Mouse (Mus musculus): ENCODE measurements around the gene Cdh1. TPM values are rescaled to one million over a fixed set of nuclear protein-coding genes. Genes with fewer than 3 reads are reported as not detected.

The Cdh1 gene
- total RNA-seq, 1 experiment, result 254 TPM

GRCm38 (mm10) chr8:106674894-106675293, 71.7 kb downstream of the Cdh1 start:
- Histone ChIP-seq H3K9me3 (ENCODE audit: control insufficient read depth, insufficient read depth, low read depth, low read length) (no peaks in the 10 kb centered on the region), H3K9ac (ENCODE audit: insufficient read depth, low read depth, low read length, poor library complexity, severe bottlenecking) (peak overlapping the region; percentile 30; the same call in 1 of the 2 replicates), H3K4me1 (ENCODE audit: control insufficient read depth in 2 of 2, insufficient read depth in 2 of 2, low read length in 2 of 2, poor library complexity in 1 of 2) (no peaks in the 10 kb centered on the region), H3K27ac (ENCODE audit: insufficient read depth, low read depth, low read length, poor library complexity, severe bottlenecking) (peak overlapping the region; percentile 60; the same call in 1 of the 2 replicates), H3K36me3 (ENCODE audit: control insufficient read depth, insufficient read depth, low read length, poor library complexity, severe bottlenecking) (peaks cover 6% of the 10 kb centered on the region; the same call in 1 of the 2 replicates), H3K4me3 (ENCODE audit: insufficient read depth in 1 of 2, low read depth in 1 of 2, low read length in 2 of 2, poor library complexity in 1 of 2, severe bottlenecking in 1 of 2) (peak overlapping the region; percentile 20 to 30; a peak in 3 of 4 replicates)
- in situ Hi-C loops (cut with MboI; ENCODE audit: low sequenced_read_pairs in 2 of 2, unreplicated experiment in 2 of 2), result loop anchor here in 1 of 2 experiments (25.0 kb wide), 1 partner anchor 263 kb away; the partner anchor contains the start of gene Zfp90
- peak; percentile 86 for DNase-seq (ENCODE audit: low read depth, low spot score)
- TF ChIP-seq HCFC1 (IDR thresholded peaks at IDR 0.05; ENCODE audit: borderline replicate concordance, insufficient read depth, low read length), result 0 out of 2 replicates have a peak, but pooled peaks have one; percentile 50
- TF ChIP-seq CHD2 (IDR thresholded peaks at IDR 0.05; ENCODE audit: low read depth, low read length), result 0 out of 2 replicates have a peak, but pooled peaks have one; percentile 21
- TF ChIP-seq ZC3H11A (IDR thresholded peaks at IDR 0.05; ENCODE audit: borderline replicate concordance, low read depth, low read length), result no peak

DNA sequence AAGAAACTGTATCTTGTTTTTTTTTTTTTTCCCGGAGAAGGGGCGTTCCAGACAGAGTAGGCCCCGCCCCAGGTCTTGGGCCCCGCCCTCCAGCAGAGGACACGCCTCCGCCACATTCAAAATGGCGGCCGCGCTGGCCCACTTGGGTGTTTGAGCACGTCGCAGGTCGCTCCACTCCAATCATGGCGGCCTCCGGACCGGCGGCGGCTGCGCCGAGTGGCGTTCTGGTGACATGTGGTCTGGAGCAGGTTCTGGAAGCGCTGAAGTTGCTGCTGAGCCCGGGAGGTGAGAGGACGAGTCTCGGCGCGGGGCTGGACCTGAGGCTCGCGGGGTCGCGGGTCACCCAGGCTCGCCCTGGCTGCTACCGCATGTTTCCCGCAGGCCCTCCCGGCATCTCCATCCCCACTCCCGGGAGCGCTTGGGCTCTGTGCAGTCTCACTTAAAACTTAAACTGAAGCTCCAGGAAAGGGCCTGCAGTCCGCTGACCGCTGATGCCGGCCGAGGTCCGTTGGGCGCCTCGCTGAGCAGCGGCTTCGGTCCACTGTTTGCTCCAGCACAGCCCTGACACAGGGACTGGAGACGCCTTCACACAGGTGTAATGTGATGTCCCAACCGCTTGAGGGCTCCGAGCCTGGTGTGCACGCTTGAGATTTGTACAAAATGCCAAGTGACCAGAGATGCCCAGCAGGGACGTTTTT, 80.0 kb downstream of the Cdh1 start, which contains the start of gene Tango6:
Gene Tango6, plus strand, starts transcription at position 98 of the 698 bp plus-strand sequence.
- in situ Hi-C loops (cut with MboI; ENCODE audit: low sequenced_read_pairs in 2 of 2, unreplicated experiment in 2 of 2), result no loop called here
- H3K27ac ChIP-seq (ENCODE audit: insufficient read depth, low read depth, low read length, poor library complexity, severe bottlenecking), result peak within 1 kb of the TSS; percentile 68
- peak; percentile 75 for DNase-seq (ENCODE audit: low read depth, low spot score)
- peak within 1 kb of the TSS; percentile 97 to 99 for H3K4me3 ChIP-seq (ENCODE audit: insufficient read depth in 1 of 2, low read depth in 1 of 2, low read length in 2 of 2, poor library complexity in 1 of 2, severe bottlenecking in 1 of 2)
- H3K9ac ChIP-seq (ENCODE audit: insufficient read depth, low read depth, low read length, poor library complexity, severe bottlenecking), result peak within 1 kb of the TSS; percentile 98
- H3K9me3 ChIP-seq (ENCODE audit: control insufficient read depth, insufficient read depth, low read depth, low read length), result no peaks in the 10 kb centered on the region
- H3K4me1 ChIP-seq (ENCODE audit: control insufficient read depth in 2 of 2, insufficient read depth in 2 of 2, low read length in 2 of 2, poor library complexity in 1 of 2), result no peaks in the 10 kb centered on the region
- TF ChIP-seq MAFK (IDR thresholded peaks at IDR 0.05; ENCODE audit: insufficient read depth, low read depth, low read length) (no peak), ZC3H11A (IDR thresholded peaks at IDR 0.05; ENCODE audit: borderline replicate concordance, low read depth, low read length) (0 out of 2 replicates have a peak, but pooled peaks have one; percentile 2), ZNF384 (IDR thresholded peaks at IDR 0.05; ENCODE audit: low read depth, low read length) (peak; percentile 97), HCFC1 (IDR thresholded peaks at IDR 0.05; ENCODE audit: borderline replicate concordance, insufficient read depth, low read length) (peak; percentile 57; the same call in 1 of the 2 replicates), CHD2 (IDR thresholded peaks at IDR 0.05; ENCODE audit: low read depth, low read length) (no peak)
- H3K36me3 ChIP-seq (ENCODE audit: control insufficient read depth, insufficient read depth, low read length, poor library complexity, severe bottlenecking), result no peaks in the 10 kb centered on the region

DNA sequence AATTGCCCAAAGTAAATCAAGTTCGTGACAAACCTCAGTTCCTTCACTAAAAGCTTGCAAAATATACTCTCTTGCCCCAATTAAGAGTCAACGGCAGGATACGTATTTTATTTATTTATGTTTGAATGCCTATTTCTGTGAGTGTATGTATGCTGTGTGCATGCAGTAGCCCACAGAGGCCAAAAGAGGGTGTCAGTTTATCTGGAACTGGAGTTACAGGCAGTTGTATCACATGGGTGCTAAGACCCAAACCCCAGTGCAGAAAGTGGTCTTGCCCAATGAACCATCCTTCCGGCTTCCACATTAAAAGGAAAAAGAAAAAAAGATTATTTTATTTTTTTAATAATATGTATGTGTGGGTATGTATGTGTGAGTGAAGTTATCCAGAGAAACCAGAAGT, 81.2 kb downstream of the Cdh1 start:
- Histone ChIP-seq H3K9ac (ENCODE audit: insufficient read depth, low read depth, low read length, poor library complexity, severe bottlenecking) (no peak overlapping the region), H3K9me3 (ENCODE audit: control insufficient read depth, insufficient read depth, low read depth, low read length) (no peaks in the 10 kb centered on the region), H3K36me3 (ENCODE audit: control insufficient read depth, insufficient read depth, low read length, poor library complexity, severe bottlenecking) (peaks cover 5% of the 10 kb centered on the region), H3K27ac (ENCODE audit: insufficient read depth, low read depth, low read length, poor library complexity, severe bottlenecking) (no peak overlapping the region), H3K4me3 (ENCODE audit: insufficient read depth in 1 of 2, low read depth in 1 of 2, low read length in 2 of 2, poor library complexity in 1 of 2, severe bottlenecking in 1 of 2) (no peak overlapping the region), H3K4me1 (ENCODE audit: control insufficient read depth in 2 of 2, insufficient read depth in 2 of 2, low read length in 2 of 2, poor library complexity in 1 of 2) (no peaks in the 10 kb centered on the region)
- TF ChIP-seq ZNF384 (IDR thresholded peaks at IDR 0.05; ENCODE audit: low read depth, low read length), result no peak
- TF ChIP-seq CHD2 (IDR thresholded peaks at IDR 0.05; ENCODE audit: low read depth, low read length), result no peak
- no peak for TF ChIP-seq HCFC1 (IDR thresholded peaks at IDR 0.05; ENCODE audit: borderline replicate concordance, insufficient read depth, low read length)
- TF ChIP-seq ZC3H11A (IDR thresholded peaks at IDR 0.05; ENCODE audit: borderline replicate concordance, low read depth, low read length), result no peak
- TF ChIP-seq MAFK (IDR thresholded peaks at IDR 0.05; ENCODE audit: insufficient read depth, low read depth, low read length), result no peak
- in situ Hi-C loops (cut with MboI; ENCODE audit: low sequenced_read_pairs in 2 of 2, unreplicated experiment in 2 of 2), result no loop called here
- no peak for DNase-seq (ENCODE audit: low read depth, low spot score)

- DNase-seq (ENCODE audit: low read depth, low spot score), result no peak
- no peaks in the 10 kb centered on the region for H3K9me3 ChIP-seq (ENCODE audit: control insufficient read depth, insufficient read depth, low read depth, low read length)
- no peak overlapping the region for H3K27ac ChIP-seq (ENCODE audit: insufficient read depth, low read depth, low read length, poor library complexity, severe bottlenecking)
- peaks cover 0 to 2% of the 10 kb centered on the region in 2 experiments; a peak in 1 of 4 replicates for H3K4me1 ChIP-seq (ENCODE audit: control insufficient read depth in 2 of 2, insufficient read depth in 2 of 2, low read length in 2 of 2, poor library complexity in 1 of 2)
- H3K36me3 ChIP-seq (ENCODE audit: control insufficient read depth, insufficient read depth, low read length, poor library complexity, severe bottlenecking), result peaks cover 9% of the 10 kb centered on the region
- TF ChIP-seq ZNF384 (IDR thresholded peaks at IDR 0.05; ENCODE audit: low read depth, low read length), result peak; percentile 32; the same call in 1 of the 2 replicates
- no peak for TF ChIP-seq CHD2 (IDR thresholded peaks at IDR 0.05; ENCODE audit: low read depth, low read length)
- in situ Hi-C loops (cut with MboI; ENCODE audit: low sequenced_read_pairs in 2 of 2, unreplicated experiment in 2 of 2), result no loop called here
- no peak overlapping the region for H3K9ac ChIP-seq (ENCODE audit: insufficient read depth, low read depth, low read length, poor library complexity, severe bottlenecking)
- H3K4me3 ChIP-seq (ENCODE audit: insufficient read depth in 1 of 2, low read depth in 1 of 2, low read length in 2 of 2, poor library complexity in 1 of 2, severe bottlenecking in 1 of 2), result no peak overlapping the region
Measured at GRCm38 (mm10) chr8:106687479-106687878, 84.3 kb downstream of the Cdh1 start.
